Mouse (Mus musculus): Measurements from ENCODE around the gene Thy1.

- no peak for TF ChIP-seq EP300 (IDR thresholded peaks at IDR 0.05; ENCODE audit: low read depth in 1 of 2, low read length in 2 of 2)
- TF ChIP-seq CTCF (IDR thresholded peaks at IDR 0.05 in 2 of 3, conservative IDR thresholded peaks at IDR 0.05 in 1 of 3; ENCODE audit: control insufficient read depth in 1 of 3, insufficient read depth in 1 of 3, low read depth in 2 of 3, low read length in 3 of 3, poor library complexity in 1 of 3, severe bottlenecking in 1 of 3), result no peak
- TF ChIP-seq POLR2A (IDR thresholded peaks at IDR 0.05; ENCODE audit: control insufficient read depth in 1 of 2, insufficient read depth in 1 of 2, low read depth in 1 of 2, low read length in 2 of 2, poor library complexity in 1 of 2), result no peak
- no peak for TF ChIP-seq POLR2AphosphoS5 (IDR thresholded peaks at IDR 0.05; ENCODE audit: borderline replicate concordance, low read depth, low read length)
- TF ChIP-seq MYC (IDR thresholded peaks at IDR 0.05; ENCODE audit: low read depth, low read length), result no peak
- no peak for TF ChIP-seq HCFC1 (IDR thresholded peaks at IDR 0.05; ENCODE audit: low read depth, low read length)
- TF ChIP-seq RAD21 (IDR thresholded peaks at IDR 0.05; ENCODE audit: low read depth, low read length), result no peak
- no peak for TF ChIP-seq NELFE (IDR thresholded peaks at IDR 0.05; ENCODE audit: low read depth, low read length)
- no peak for TF ChIP-seq MEF2A (IDR thresholded peaks at IDR 0.05; ENCODE audit: extremely low read depth, insufficient replicate concordance, low read depth, low read length, poor library complexity, severe bottlenecking)
- no peak for TF ChIP-seq GATA1 (IDR thresholded peaks at IDR 0.05; ENCODE audit: low read depth, low read length)
These were observed 19.1 kb upstream of the Thy1 start for GRCm38 (mm10) chr9:44024096-44024495.
